20 mouse cellular contexts compared by ENCODE assay signal in genomic region chr2:62660565-62660964, GRCm38 (mm10). TPM values are rescaled to one million over a fixed set of nuclear protein-coding genes. Genes with fewer than 3 reads are reported as not detected.
DNase-seq lines count a peak whose midpoint lies in the region; ATAC-seq and TF ChIP-seq lines count a peak whose summit lies in the region.
"Had no signal": no experiment of that assay in that cellular context is flagged by ENCODE, and none has a peak within 500 bp of the region (broad histone marks: within the 10 kb centered on the region; RNA-seq: fewer than 3 reads in every experiment).

No protein-coding gene starts in this region.

- H3K36me3 ChIP-seq in heart, postnatal 0 days (replicated peaks; ENCODE audit: control insufficient read depth, insufficient read depth, low read length) = no peaks in the 10 kb centered on the region
- H3K36me3 ChIP-seq in liver, postnatal 0 days (replicated peaks; ENCODE audit: insufficient read depth, low read length) = no peaks in the 10 kb centered on the region
- H3K36me3 ChIP-seq: hindbrain, embryonic 12.5 days; kidney, embryonic 15.5 days; limb, embryonic 15.5 days; neural tube, embryonic 12.5 days had no signal

- no peak overlapping the region for H3K27ac ChIP-seq in heart, postnatal 0 days (ENCODE audit: low read depth)
- no peak overlapping the region for H3K27ac ChIP-seq in liver, postnatal 0 days (ENCODE audit: low read depth)
- H3K27ac ChIP-seq: hindbrain, embryonic 12.5 days; kidney, embryonic 15.5 days; limb, embryonic 15.5 days; neural tube, embryonic 12.5 days had no signal

- no peak for ATAC-seq in heart, postnatal 0 days (ENCODE audit: insufficient read depth, low read depth)
- no peak for ATAC-seq in liver, postnatal 0 days
- 0 out of 2 replicates have a peak, but pooled peaks have one; percentile 16 for ATAC-seq in megakaryocyte progenitor cell, adult 5-6 weeks (replicated peaks; ENCODE audit: poor library complexity)

- no peaks in the 10 kb centered on the region for H3K4me1 ChIP-seq in heart, postnatal 0 days (ENCODE audit: control insufficient read depth, insufficient read depth)
- H3K4me1 ChIP-seq in liver, postnatal 0 days (ENCODE audit: insufficient read depth) = no peaks in the 10 kb centered on the region
- H3K4me1 ChIP-seq: hindbrain, embryonic 12.5 days; kidney, embryonic 15.5 days; limb, embryonic 15.5 days; neural tube, embryonic 12.5 days had no signal

- H3K9ac ChIP-seq in heart, postnatal 0 days (replicated peaks; ENCODE audit: low read depth, low read length) = no peak overlapping the region
- no peak overlapping the region for H3K9ac ChIP-seq in liver, postnatal 0 days (replicated peaks)
- H3K9ac ChIP-seq: hindbrain, embryonic 12.5 days; kidney, embryonic 15.5 days; limb, embryonic 15.5 days; neural tube, embryonic 12.5 days had no signal

- intact Hi-C loops in heart, postnatal 14 days (cut with DNase I) = no loop called here

- DNase-seq in heart, postnatal 0 days (ENCODE audit: low spot score) = no peak
- DNase-seq in heart, postnatal 14 days = no peak
- DNase-seq in liver, postnatal 0 days = no peak
- DNase-seq in liver (no peak), ES-CJ7 (ENCODE audit: low read depth, low spot score) (peak; percentile 66)
- DNase-seq in frontal cortex, postnatal 25 days (ENCODE audit: low spot score in 2 of 2) = no peak
- no peak for DNase-seq in layer of hippocampus, adult 18-20 months (ENCODE audit: low spot score in 2 of 2)
- DNase-seq: cerebellum, adult 2 months; cerebellum, postnatal 36 days; gastrocnemius, postnatal 25 days; layer of hippocampus, postnatal 36 days; lung, adult 2 months; lung, postnatal 4 days; right cerebral cortex, postnatal 14 days had no signal

- H3K4me2 ChIP-seq in heart, postnatal 0 days (ENCODE audit: low read depth, low read length) = no peak overlapping the region
- no peak overlapping the region for H3K4me2 ChIP-seq in liver, postnatal 0 days (ENCODE audit: low read depth, low read length)
- H3K4me2 ChIP-seq: hindbrain, embryonic 12.5 days; kidney, embryonic 15.5 days; limb, embryonic 15.5 days; midbrain, embryonic 11.5 days; neural tube, embryonic 12.5 days had no signal

- TF ChIP-seq EP300 in heart, postnatal 0 days (IDR thresholded peaks at IDR 0.05; ENCODE audit: low read depth) = no peak
- no peak for TF ChIP-seq EP300 in liver, postnatal 0 days (IDR thresholded peaks at IDR 0.05; ENCODE audit: low read depth)

- WGBS in heart, postnatal 0 days = 55% methylated on average over 6 of the region's 6 CpGs
- 45% methylated on average over 6 of the region's 6 CpGs for WGBS in liver, postnatal 0 days (ENCODE audit: insufficient replicate concordance)

- H3K4me3 ChIP-seq in heart, postnatal 0 days (ENCODE audit: low read depth, low read length) = no peak overlapping the region
- no peak overlapping the region for H3K4me3 ChIP-seq in liver, postnatal 0 days (ENCODE audit: low read depth, low read length)
- H3K4me3 ChIP-seq: hindbrain, embryonic 12.5 days; kidney, embryonic 15.5 days; limb, embryonic 15.5 days; neural tube, embryonic 12.5 days had no signal

- H3K27me3 ChIP-seq in heart, postnatal 0 days (ENCODE audit: control insufficient read depth, insufficient read depth, low read length) = no peaks in the 10 kb centered on the region
- H3K27me3 ChIP-seq in liver, postnatal 0 days (ENCODE audit: insufficient read depth, low read length) = no peaks in the 10 kb centered on the region
- H3K27me3 ChIP-seq: hindbrain, embryonic 12.5 days; kidney, embryonic 15.5 days; limb, embryonic 15.5 days; neural tube, embryonic 12.5 days had no signal

- H3K9me3 ChIP-seq in heart, postnatal 0 days (replicated peaks; ENCODE audit: control insufficient read depth, low read length) = no peaks in the 10 kb centered on the region
- H3K9me3 ChIP-seq in liver, postnatal 0 days (ENCODE audit: low read length) = no peaks in the 10 kb centered on the region
- H3K9me3 ChIP-seq: hindbrain, embryonic 12.5 days; kidney, embryonic 15.5 days; limb, embryonic 15.5 days; neural tube, embryonic 12.5 days had no signal

- 0 out of 2 replicates have a peak, but pooled peaks have one; percentile 5 for TF ChIP-seq CTCF in heart, postnatal 0 days (IDR thresholded peaks at IDR 0.05; ENCODE audit: low read depth)
- TF ChIP-seq CTCF in liver, postnatal 0 days (IDR thresholded peaks at IDR 0.05; ENCODE audit: low read depth) = peak; percentile 46

RNA-seq across cellular contexts. Expression of gene Gca, which starts 3.5 kb away (rescaled TPM):
- total RNA-seq in heart, postnatal 0 days (2014; rRNA removed; ENCODE audit: low replicate concordance) = 4.9 and 6.1 TPM in 2 replicates
- 17.8 and 18.5 TPM in 2 replicates for polyA plus RNA-seq in heart, postnatal 0 days (2015; fragmentation: Nextera tagmentation; extraction: Ambion mirVana)
- 10 to 100 TPM; 36.7 to 37.8 TPM for total RNA-seq in heart, postnatal 14 days (2021)
- 5.1 and 5.2 TPM in 2 replicates for polyA plus RNA-seq in liver, postnatal 0 days (2015; fragmentation: Nextera tagmentation; extraction: Ambion mirVana)
- total RNA-seq in megakaryocyte progenitor cell, adult 5-6 weeks (2015) = 46.7 and 52.3 TPM in 2 replicates
- total RNA-seq in megakaryocyte progenitor cell, adult 5-6 weeks (2017) = 17.3 and 28.6 TPM in 2 replicates
- 10 to 100 TPM; 11.4 to 13.2 TPM for total RNA-seq in layer of hippocampus, adult 18-20 months (2021)

RNA-seq across cellular contexts. Expression of gene Ifih1, which starts 14.5 kb away (rescaled TPM):
- 3.2 and 4.3 TPM in 2 replicates for total RNA-seq in heart, postnatal 0 days (2014; rRNA removed; ENCODE audit: low replicate concordance)
- 2.1 TPM in 2 replicates for polyA plus RNA-seq in heart, postnatal 0 days (2015; fragmentation: Nextera tagmentation; extraction: Ambion mirVana)
- 1 to 10 TPM; 4.2 to 4.8 TPM for total RNA-seq in heart, postnatal 14 days (2021)
- 5.9 and 6.2 TPM in 2 replicates for polyA plus RNA-seq in liver, postnatal 0 days (2015; fragmentation: Nextera tagmentation; extraction: Ambion mirVana)
- total RNA-seq in megakaryocyte progenitor cell, adult 5-6 weeks (2015) = 13.0 and 16.8 TPM in 2 replicates
- 14.4 and 21.1 TPM in 2 replicates for total RNA-seq in megakaryocyte progenitor cell, adult 5-6 weeks (2017)
- 1 to 10 TPM; 2.4 to 2.9 TPM for total RNA-seq in layer of hippocampus, adult 18-20 months (2021)
